Mouse (Mus musculus) liver, embryonic 14.5 days (tissue): ENCODE results near the gene Nfe2l1.

Experiments used
- CTCF ChIP-seq: IDR thresholded peaks from 2 replicates; pipeline ENCODE4 v1.5.1; 2016; ENCODE audit warnings: antibody characterized with exemption, low read depth, control low read depth
- EP300 ChIP-seq: IDR thresholded peaks from 2 replicates; pipeline ENCODE4 v1.6.1; 2016; ENCODE audit warnings: antibody characterized with exemption, low read depth

DNA sequence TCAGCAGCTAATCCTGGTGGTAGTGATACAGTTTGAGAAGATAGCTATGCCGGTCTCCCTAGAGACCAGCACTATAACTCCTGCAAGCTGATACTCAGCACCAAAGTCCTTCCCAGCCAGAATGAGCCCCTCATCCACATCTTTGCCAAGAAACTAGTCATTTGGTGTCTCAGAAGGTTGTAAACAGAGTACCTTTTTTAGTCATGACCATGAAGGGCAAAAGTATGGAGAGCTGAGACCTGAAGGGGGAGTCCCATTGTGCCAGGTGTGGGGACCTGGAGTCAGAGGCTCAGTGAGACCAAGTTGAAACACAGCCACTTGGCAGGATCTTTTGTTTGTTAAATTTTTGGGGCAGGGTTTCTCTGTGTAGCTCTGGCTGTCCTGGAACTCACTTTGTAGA is 4.4 kb upstream of the Nfe2l1 start:
- TF ChIP-seq CTCF (no peak), EP300 (no peak)
